Mouse (Mus musculus) cortical plate, adult 2 months (tissue): ENCODE results near the gene Lpp. TPM values are rescaled to one million over a fixed set of nuclear protein-coding genes. Genes with fewer than 3 reads are reported as not detected.

ENCODE experiments used
- H3K27ac ChIP-seq: fragments of 200-500 bp; 2 replicates; pipeline ENCODE4 v1.5.1; 2012; ENCODE audit warnings: low read length, control low read depth, inconsistent platforms; ENCODE audit not compliant: insufficient read depth
- H3K4me1 ChIP-seq: fragments of 200-500 bp; 2 replicates; pipeline ENCODE4 v1.6.1; 2011; ENCODE audit warnings: low read length; ENCODE audit not compliant: control insufficient read depth, insufficient read depth
- H3K4me3 ChIP-seq: fragments of 200-500 bp; 2 replicates; pipeline ENCODE4 v1.5.1; 2011; ENCODE audit warnings: mild to moderate bottlenecking, low read length, control low read depth; ENCODE audit not compliant: insufficient read depth
- CTCF ChIP-seq: fragments of 200-500 bp; IDR thresholded peaks from 2 replicates; pipeline ENCODE4 v1.5.1; 2011; ENCODE audit warnings: mild to moderate bottlenecking, control low read depth, low read length; ENCODE audit not compliant: insufficient read depth; ENCODE audit errors: extremely low read depth
- POLR2A ChIP-seq: fragments of 200-500 bp; IDR thresholded peaks from 2 replicates; pipeline ENCODE4 v1.6.1; 2011; ENCODE audit warnings: mild to moderate bottlenecking, low read length, control low read depth; ENCODE audit not compliant: insufficient read depth; ENCODE audit errors: extremely low read depth
- polyA plus RNA-seq: library from polyadenylated mRNA; depleted of rRNA; stranded (reverse); fragments of >200 nt; gene quantifications from 2 replicates; pipeline ENCODE4 v1.2.3, GENCODE M21; 2012

Gene Lpp
- polyA plus RNA-seq, 1 experiment = 2.5 TPM

DNA sequence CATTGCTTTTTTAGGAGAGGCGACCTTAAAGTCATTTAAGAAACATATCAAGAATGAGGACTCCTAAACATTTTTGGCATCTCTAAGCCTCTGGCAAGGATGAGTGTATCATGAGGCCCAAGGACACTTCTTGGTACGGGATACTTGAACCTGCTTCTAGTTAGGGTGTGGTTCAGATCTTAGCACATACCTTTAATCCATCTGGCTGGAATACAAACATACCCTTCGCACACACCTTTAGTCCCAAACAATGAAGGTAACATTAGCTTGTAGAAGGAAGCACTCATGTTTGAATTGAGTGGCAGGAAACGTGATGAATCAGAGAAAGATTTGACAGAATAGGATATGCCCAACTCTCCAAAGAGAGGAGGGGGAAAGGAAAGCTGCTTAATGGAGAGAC, 522.2 kb downstream of the Lpp start:
- TF ChIP-seq CTCF (no peak), POLR2A (no peak)
- H3K4me3 ChIP-seq = no peak overlapping the region
- no peak overlapping the region for H3K27ac ChIP-seq
- peaks cover 3% of the 10 kb centered on the region; the same call in 1 of the 2 replicates for H3K4me1 ChIP-seq

DNA sequence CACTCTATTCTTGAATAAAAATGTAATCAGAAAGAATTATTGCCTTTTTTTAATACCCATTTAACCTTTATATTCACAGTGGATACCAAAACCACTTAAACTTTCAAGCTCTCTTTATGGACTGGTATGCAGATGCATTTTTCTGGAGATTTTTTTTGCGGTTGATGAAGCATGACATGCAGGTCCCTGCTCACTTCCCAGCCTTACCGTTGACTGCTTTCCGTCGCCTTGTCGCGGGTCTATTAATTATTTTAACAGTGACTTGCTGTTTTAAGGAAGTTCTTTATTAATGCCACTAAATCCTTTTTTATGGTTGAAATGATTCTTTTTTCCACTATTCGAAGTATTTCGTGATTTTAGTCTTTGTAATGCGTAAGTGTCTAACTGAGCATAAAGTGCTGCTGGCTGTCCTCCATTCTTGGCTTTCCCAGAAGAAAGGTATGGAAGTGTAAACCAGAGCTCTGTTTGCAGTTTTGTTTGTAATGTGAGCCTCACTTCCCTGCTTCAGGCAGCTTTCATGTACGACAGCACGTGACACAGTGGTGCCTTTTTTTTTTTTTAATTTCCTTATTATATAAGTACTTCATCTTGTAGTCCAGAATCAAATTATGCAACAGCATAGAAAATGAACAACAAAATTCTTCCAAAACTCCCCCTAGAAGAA, 526.2 kb downstream of the Lpp start:
- H3K4me1 ChIP-seq = no peaks in the 10 kb centered on the region; the same call in 1 of the 2 replicates
- no peak for TF ChIP-seq CTCF
- TF ChIP-seq POLR2A = no peak
- no peak overlapping the region for H3K27ac ChIP-seq
- no peak overlapping the region for H3K4me3 ChIP-seq

DNA sequence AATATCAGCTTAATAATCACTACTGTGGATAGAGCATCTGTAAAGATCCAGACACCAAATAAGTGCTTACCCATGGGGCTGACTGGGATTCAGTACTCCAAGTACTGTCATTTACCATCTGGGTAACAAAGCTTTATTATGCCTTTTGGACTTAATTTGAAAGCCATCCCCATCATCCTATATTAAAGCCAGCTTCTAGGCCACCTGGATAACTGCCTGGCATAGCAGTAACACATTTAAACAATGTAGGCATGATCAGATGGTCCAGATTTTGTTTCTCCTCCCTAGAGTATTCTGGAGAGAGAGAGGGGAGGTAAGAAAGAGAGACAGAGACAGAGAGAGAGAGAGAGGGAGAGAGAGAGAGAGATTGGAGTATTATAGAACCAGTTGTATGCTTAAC, 536.8 kb downstream of the Lpp start:
- no peak overlapping the region for H3K27ac ChIP-seq
- TF ChIP-seq CTCF = no peak
- no peak for TF ChIP-seq POLR2A

DNA sequence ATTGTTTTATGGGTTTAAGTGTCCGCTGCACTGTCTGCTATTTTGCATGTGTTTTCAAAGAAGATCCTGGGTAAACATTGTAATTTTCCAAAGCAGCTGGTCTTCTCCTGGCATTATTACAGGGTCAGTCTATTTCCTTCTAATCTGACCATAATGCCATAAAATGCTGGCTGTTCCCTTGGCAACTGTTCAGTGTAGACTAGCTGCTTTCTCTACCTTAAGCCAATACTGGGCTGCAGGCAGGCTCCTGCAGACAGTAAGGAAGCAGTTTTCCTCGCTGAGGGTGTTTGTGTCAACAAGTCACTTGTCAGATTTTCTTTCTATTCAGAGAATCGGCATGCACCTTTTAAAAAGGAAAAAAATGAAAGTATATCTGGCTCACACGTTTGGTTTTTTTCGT, 537.3 kb downstream of the Lpp start:
- no peak for TF ChIP-seq POLR2A
- TF ChIP-seq CTCF = no peak
- Histone ChIP-seq H3K4me3 (no peak overlapping the region), H3K4me1 (no peaks in the 10 kb centered on the region), H3K27ac (no peak overlapping the region)

More for the DNA sequence above, 536.8 kb downstream of the Lpp start:
- H3K4me3 ChIP-seq = no peak overlapping the region
- H3K4me1 ChIP-seq = no peaks in the 10 kb centered on the region

DNA sequence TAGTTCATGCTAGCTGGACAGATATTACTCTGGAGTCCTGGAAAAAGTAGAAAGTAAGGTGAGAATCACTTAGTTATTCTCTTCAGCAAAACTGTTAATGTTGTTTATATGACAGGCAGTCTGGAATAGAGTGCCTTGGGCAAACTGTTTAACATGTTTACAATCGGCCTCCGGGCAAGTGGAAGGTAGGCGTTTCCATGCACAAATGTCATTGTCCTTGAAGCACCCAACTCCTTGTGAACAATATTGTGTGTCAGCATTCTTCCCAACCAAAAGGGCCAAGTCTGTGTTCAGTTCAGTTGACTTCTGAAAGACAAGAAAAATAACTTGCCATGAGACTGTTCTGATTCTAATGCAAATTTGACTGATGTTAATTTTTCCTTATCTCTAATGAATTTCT, 539.5 kb downstream of the Lpp start:
- Histone ChIP-seq H3K4me1 (no peaks in the 10 kb centered on the region), H3K27ac (no peak overlapping the region), H3K4me3 (no peak overlapping the region)
- TF ChIP-seq CTCF (no peak), POLR2A (no peak)

DNA sequence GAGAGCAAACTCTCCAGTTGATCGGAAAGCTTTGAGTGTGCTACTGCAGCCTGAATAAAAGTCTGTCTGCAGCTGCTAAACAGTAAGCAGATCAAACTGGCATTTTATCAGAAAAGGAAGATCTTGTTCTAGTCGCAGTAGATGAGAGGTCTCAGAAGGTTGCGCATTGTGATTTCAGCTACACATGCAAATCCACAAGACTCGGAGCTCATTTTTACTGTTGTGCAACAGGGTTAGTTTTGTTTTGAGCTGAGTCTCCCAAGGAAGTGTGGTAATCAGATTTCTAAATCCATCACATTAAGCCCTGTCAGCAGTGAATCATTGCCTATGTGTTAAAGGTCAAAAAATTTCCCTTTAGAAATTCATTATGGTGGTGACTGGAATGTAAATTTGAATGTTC, 540.4 kb downstream of the Lpp start:
- TF ChIP-seq POLR2A (no peak), CTCF (no peak)
- H3K4me1 ChIP-seq = no peaks in the 10 kb centered on the region

DNA sequence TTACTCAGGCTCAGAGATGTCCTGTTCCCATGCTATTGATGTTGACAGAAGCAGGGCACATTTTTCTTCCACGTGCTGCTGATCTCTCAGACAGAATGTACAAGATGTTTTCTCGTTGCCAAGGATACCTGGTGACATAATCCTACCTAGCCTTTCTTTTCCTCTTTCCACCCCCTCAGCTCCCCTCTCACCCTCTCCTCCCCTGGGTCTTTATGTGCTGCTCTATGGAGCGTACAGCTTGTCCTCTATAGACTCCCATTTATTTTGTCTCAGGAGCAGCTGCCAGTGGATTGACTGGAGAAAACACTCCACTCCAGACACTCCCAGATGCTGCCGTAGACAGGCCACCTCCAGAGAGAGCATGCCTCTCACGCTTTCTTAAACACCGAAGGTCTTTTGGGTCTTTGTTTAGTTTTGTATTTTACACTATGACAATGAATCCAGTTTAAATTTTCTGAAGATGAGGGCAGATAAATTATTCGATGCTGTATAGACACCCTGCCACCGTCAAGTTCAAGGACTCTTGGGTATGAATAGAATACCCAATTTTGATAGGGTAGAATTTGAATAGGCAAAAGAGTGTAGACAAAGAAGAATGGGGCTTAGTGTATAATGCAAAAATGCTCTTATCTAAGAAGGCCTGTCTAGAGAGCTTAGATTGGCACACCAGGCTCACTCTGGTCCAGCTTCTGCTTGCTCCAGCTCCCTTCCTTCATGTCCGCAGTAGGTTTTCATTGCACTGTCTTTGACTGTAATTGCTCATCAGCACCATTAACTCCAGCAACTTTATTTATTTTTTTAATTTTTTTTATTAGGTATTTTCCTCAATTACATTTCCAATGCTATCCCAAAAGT, 548.2 kb downstream of the Lpp start:
- Histone ChIP-seq H3K27ac (no peak overlapping the region), H3K4me1 (no peaks in the 10 kb centered on the region), H3K4me3 (no peak overlapping the region)
- TF ChIP-seq CTCF = no peak

More for the DNA sequence above, 540.4 kb downstream of the Lpp start:
- Histone ChIP-seq H3K27ac (no peak overlapping the region), H3K4me3 (no peak overlapping the region)

DNA sequence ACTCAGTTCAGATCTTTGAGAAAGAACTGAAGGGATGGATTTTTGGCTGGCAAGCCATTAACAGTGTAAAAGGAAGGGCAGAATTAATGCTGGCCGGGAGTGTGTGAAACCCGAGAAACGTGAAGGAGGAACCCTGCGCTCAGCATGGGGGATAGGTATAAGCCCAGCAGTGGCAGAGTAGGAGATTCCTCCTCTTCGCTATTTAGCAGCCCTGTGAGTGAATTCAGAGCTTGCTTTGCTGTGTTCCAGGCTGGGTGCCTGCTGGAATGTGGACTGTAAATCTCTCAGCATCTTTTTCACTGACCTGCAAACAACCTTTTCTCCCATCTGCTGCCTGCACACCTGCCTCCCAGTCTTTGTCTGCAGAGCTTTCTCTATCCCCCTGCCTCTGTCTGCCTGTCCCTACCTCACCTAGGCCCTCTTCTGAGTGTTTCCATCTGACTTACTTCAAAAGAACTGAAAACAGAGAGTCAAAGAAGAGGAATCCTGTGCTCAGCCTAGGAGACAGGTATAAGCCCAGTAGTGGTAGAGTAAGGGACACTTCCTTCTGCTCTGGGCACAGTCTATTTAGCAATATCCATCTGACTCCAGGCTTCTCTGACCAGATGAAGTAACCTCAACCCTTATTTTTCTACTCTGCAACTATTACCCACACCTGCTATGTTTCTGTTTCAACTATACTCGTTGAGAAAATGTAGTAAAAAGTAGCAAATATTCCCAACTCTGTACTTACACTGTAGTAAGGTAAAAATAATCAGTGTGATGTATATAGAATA, 550.4 kb downstream of the Lpp start:
- no peak for TF ChIP-seq POLR2A
- TF ChIP-seq CTCF = no peak

DNA sequence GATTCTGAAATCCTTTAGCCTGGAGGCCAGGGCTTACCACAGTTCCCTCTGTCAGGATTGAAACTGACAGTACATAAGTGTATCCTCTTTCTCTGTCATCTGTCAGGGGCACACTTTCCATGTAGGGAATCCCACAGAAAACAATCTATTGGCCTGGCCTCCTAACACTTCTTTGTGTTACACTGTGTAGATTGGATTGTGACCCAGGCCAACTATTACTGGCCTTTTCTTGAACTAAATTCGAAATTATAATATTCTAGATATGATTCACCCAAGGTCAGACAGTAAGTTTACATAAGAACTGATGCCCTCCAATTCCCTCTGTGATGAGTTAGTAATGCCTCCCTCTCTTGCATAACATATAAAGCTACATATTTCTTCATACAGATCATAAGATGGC, 553.0 kb downstream of the Lpp start:
- no peak overlapping the region for H3K4me3 ChIP-seq
- TF ChIP-seq POLR2A = no peak
- no peak for TF ChIP-seq CTCF
- H3K27ac ChIP-seq = no peak overlapping the region
- no peaks in the 10 kb centered on the region for H3K4me1 ChIP-seq

More for the DNA sequence above, 550.4 kb downstream of the Lpp start:
- H3K4me1 ChIP-seq = no peaks in the 10 kb centered on the region
- H3K27ac ChIP-seq = no peak overlapping the region
- H3K4me3 ChIP-seq = no peak overlapping the region

DNA sequence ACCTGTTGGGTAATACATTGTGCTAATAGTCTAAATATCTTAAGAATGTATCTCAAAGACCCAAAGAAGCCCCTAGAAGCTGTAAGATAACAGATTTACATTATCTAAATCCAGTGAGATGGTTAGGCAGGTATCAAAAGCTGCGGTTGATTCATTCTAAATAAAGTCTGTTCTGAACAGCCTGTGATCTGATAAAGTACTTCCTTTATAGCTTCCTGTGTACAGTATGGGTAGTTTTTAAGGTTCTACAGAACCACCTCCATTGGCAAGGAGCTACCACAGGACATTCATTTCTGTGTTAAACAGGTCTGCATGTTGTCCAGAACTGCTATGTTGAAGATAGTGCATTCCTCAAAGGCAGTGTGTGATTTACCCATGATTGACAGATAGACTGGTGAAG, 554.2 kb downstream of the Lpp start:
- no peak for TF ChIP-seq POLR2A
- TF ChIP-seq CTCF = no peak
- no peak overlapping the region for H3K4me3 ChIP-seq
- H3K27ac ChIP-seq = no peak overlapping the region
- H3K4me1 ChIP-seq = no peaks in the 10 kb centered on the region
